Mouse (Mus musculus): ENCODE results near the gene Izumo1r. TPM values are rescaled to one million over a fixed set of nuclear protein-coding genes. Genes with fewer than 3 reads are reported as not detected.

Gene Izumo1r
- polyA plus RNA-seq, 1 experiment from 2014 or later: not detected

DNA sequence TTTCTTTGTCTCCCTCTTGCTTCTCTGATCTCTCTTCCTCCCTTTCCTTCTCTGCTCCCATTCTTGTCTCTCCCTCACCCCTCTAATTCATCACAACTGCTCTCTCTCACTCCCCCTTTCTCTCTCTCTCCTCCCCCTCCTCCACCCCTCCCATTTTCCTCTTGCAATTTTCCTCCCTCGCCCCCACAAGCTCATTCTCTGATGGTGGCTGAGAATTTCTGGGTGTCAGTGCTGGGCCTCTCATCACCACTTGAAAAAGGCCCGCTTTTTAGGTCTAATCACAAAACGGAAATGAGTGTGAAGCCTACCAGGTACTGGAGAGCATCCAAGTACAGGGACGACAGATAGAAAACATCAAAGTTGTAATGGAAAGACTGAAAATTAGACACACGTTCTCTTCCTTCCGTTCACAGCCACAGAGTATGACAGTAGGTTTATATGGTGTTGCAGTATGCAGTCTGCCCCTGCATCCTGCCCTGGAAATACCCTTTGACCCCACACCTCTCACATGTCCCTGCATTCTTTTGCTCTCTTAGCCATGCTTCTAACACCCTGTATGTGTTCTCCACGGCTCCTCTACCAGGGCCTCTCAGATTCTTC lies 4.2 kb upstream of the Izumo1r start:
- WGBS: 45% methylated on average over 7 of the region's 7 CpGs
- no peaks in the 10 kb centered on the region for H3K27me3 ChIP-seq (ENCODE audit: insufficient read depth, low read length)
- no peak overlapping the region for H3K9ac ChIP-seq (replicated peaks; ENCODE audit: low read length)
- no peaks in the 10 kb centered on the region for H3K36me3 ChIP-seq (ENCODE audit: insufficient read depth, low read length)
- H3K9me3 ChIP-seq (ENCODE audit: low read length): no peaks in the 10 kb centered on the region
- peaks cover 12% of the 10 kb centered on the region; the same call in 1 of the 2 replicates for H3K4me1 ChIP-seq (ENCODE audit: insufficient read depth, low read length)
- H3K4me3 ChIP-seq (ENCODE audit: low read length): no peak overlapping the region
- ATAC-seq (ENCODE audit: low FRiP score, low TSS enrichment): no peak
- no peak overlapping the region for H3K4me2 ChIP-seq (replicated peaks; ENCODE audit: low read depth, low read length)
- no peak overlapping the region for H3K27ac ChIP-seq (ENCODE audit: low read length)

- Histone ChIP-seq H3K4me1 (ENCODE audit: insufficient read depth, low read length) (peaks cover 12% of the 10 kb centered on the region; the same call in 1 of the 2 replicates), H3K9ac (replicated peaks; ENCODE audit: low read length) (no peak overlapping the region), H3K4me2 (replicated peaks; ENCODE audit: low read depth, low read length) (no peak overlapping the region), H3K36me3 (ENCODE audit: insufficient read depth, low read length) (no peaks in the 10 kb centered on the region), H3K27me3 (ENCODE audit: insufficient read depth, low read length) (no peaks in the 10 kb centered on the region), H3K9me3 (ENCODE audit: low read length) (no peaks in the 10 kb centered on the region), H3K27ac (ENCODE audit: low read length) (no peak overlapping the region), H3K4me3 (ENCODE audit: low read length) (no peak overlapping the region)
- no peak for ATAC-seq (ENCODE audit: low FRiP score, low TSS enrichment)
- WGBS: 51% methylated on average over 3 of the region's 3 CpGs
Measured at GRCm38 (mm10) chr9:14905956-14906355, 2.2 kb upstream of the Izumo1r start.

GRCm38 (mm10) chr9:14904741-14905475 lies 1.2 kb upstream of the Izumo1r start:
- H3K4me3 ChIP-seq (ENCODE audit: low read length): no peak overlapping the region
- no peaks in the 10 kb centered on the region for H3K9me3 ChIP-seq (ENCODE audit: low read length)
- H3K9ac ChIP-seq (replicated peaks; ENCODE audit: low read length): no peak overlapping the region
- no peak overlapping the region for H3K27ac ChIP-seq (ENCODE audit: low read length)
- WGBS: 33% methylated on average over 9 of the region's 9 CpGs
- ATAC-seq (ENCODE audit: low FRiP score, low TSS enrichment): no peak
- H3K4me1 ChIP-seq (ENCODE audit: insufficient read depth, low read length): peaks cover 12% of the 10 kb centered on the region; the same call in 1 of the 2 replicates
- H3K27me3 ChIP-seq (ENCODE audit: insufficient read depth, low read length): no peaks in the 10 kb centered on the region
- no peak overlapping the region for H3K4me2 ChIP-seq (replicated peaks; ENCODE audit: low read depth, low read length)
- no peaks in the 10 kb centered on the region for H3K36me3 ChIP-seq (ENCODE audit: insufficient read depth, low read length)

DNA sequence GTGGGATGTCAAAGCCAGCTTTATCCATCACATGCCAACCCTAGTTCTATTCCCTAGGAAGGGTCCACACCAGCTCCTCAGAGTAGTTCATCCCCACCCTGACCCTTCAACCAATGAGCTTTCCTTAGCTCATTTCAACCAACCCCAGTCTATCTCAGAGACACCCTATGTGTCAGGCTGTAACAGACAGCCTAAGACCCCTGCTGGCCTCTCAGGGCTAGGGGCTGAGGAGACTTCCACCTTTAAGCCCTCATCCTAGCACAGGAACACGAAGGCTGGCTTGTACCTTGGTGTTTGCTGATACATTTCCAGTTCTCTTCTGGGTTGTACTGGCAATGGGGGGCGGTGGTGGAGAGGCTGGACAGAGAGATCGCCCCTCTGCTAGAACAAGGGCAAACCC lies 743 bp downstream of the Izumo1r start:
- Histone ChIP-seq H3K27me3 (ENCODE audit: insufficient read depth, low read length) (no peaks in the 10 kb centered on the region), H3K4me2 (replicated peaks; ENCODE audit: low read depth, low read length) (no peak overlapping the region), H3K36me3 (ENCODE audit: insufficient read depth, low read length) (no peaks in the 10 kb centered on the region), H3K4me1 (ENCODE audit: insufficient read depth, low read length) (peaks cover 12% of the 10 kb centered on the region; the same call in 1 of the 2 replicates), H3K9ac (replicated peaks; ENCODE audit: low read length) (no peak overlapping the region), H3K9me3 (ENCODE audit: low read length) (no peaks in the 10 kb centered on the region), H3K4me3 (ENCODE audit: low read length) (no peak overlapping the region), H3K27ac (ENCODE audit: low read length) (no peak overlapping the region)
- ATAC-seq (ENCODE audit: low FRiP score, low TSS enrichment): no peak
- 92% methylated on average over 3 of the region's 3 CpGs for WGBS

DNA sequence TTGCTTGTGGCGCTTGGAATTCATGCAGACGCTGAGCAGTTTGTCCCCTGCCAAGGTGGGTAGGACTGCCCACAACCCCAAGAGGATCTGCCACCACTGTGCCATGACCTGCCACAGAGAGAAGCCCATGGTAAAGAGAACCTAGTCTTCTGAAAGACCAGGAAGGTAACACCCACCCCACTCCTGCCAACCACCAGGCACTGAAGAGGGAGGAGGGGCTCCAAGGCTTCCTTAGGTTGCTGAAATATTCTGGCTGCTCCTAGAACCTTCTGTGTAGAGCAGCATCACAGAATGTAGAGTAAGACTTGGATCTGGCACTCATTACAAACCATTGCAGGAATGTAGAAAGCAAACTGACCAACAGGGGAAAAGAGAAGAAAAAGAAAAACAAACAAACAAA lies 1.3 kb downstream of the Izumo1r start:
- ATAC-seq (ENCODE audit: low FRiP score, low TSS enrichment): no peak
- WGBS: 85% methylated on average over 2 of the region's 2 CpGs

GRCm38 (mm10) chr9:14901757-14902156 lies 2.0 kb downstream of the Izumo1r start:
- no peaks in the 10 kb centered on the region for H3K36me3 ChIP-seq (ENCODE audit: insufficient read depth, low read length)

More for the DNA sequence above, 1.3 kb downstream of the Izumo1r start:
- Histone ChIP-seq H3K9ac (replicated peaks; ENCODE audit: low read length) (no peak overlapping the region), H3K27ac (ENCODE audit: low read length) (no peak overlapping the region), H3K4me1 (ENCODE audit: insufficient read depth, low read length) (peaks cover 9% of the 10 kb centered on the region; the same call in 1 of the 2 replicates), H3K36me3 (ENCODE audit: insufficient read depth, low read length) (no peaks in the 10 kb centered on the region), H3K4me2 (replicated peaks; ENCODE audit: low read depth, low read length) (no peak overlapping the region), H3K4me3 (ENCODE audit: low read length) (no peak overlapping the region), H3K27me3 (ENCODE audit: insufficient read depth, low read length) (no peaks in the 10 kb centered on the region), H3K9me3 (ENCODE audit: low read length) (no peaks in the 10 kb centered on the region)

DNA sequence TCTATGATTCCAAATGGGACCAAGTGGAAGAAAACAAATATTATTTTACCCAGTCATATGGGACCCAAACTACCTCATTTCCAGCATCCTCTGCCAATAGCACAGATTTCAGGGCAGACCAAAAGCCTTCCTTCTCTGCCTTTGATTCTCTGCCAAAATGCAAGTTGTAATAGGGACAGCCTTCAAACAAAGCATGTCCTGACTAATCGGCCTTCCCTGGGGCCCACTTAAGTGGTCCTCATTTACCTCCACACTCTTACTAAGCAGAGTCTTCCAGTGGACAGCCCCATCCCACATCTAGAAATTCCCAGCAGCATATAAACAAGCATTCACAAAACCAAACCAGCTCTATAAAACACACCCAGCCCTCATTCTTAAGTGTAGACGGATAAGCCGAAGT lies 6.6 kb downstream of the Izumo1r start:
- 76% methylated on average over 3 of the region's 3 CpGs for WGBS
- H3K36me3 ChIP-seq (ENCODE audit: insufficient read depth, low read length): no peaks in the 10 kb centered on the region

More at GRCm38 (mm10) chr9:14901757-14902156, 2.0 kb downstream of the Izumo1r start:
- WGBS: 50% methylated on average over 7 of the region's 7 CpGs
- Histone ChIP-seq H3K27me3 (ENCODE audit: insufficient read depth, low read length) (no peaks in the 10 kb centered on the region), H3K4me1 (ENCODE audit: insufficient read depth, low read length) (peaks cover 6% of the 10 kb centered on the region; the same call in 1 of the 2 replicates), H3K9me3 (ENCODE audit: low read length) (no peaks in the 10 kb centered on the region), H3K4me2 (replicated peaks; ENCODE audit: low read depth, low read length) (no peak overlapping the region), H3K9ac (replicated peaks; ENCODE audit: low read length) (no peak overlapping the region), H3K4me3 (ENCODE audit: low read length) (no peak overlapping the region), H3K27ac (ENCODE audit: low read length) (no peak overlapping the region)
- ATAC-seq (ENCODE audit: low FRiP score, low TSS enrichment): no peak

DNA sequence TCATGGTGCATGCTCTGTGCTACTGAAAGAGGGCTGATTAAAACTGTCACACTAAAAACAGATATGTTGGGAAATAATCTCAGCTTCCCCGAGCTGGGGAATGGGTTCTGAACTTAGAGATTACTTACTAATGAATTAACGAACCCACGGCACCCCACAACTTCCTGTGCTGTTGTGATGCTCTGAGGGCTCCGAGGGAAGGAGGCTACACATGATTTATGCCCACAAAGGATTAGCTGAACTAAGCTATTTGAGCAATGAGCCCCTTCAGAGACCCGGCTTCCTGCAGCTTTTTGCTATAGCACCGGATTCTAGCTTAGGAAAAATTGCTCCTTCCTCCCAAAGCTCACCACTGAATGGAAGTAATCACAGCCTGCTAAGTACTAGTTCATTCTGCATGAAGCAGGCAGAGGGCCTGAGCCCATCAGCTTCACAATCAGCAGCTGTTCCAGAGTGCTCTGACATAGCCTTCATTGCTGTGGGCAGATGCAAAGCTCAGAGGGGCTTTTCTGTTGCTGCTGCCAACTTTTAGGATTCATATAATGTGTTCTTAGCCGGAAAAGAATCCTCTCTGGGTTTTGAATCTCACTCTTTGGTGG lies 8.4 kb downstream of the Izumo1r start:
- ATAC-seq (ENCODE audit: low FRiP score, low TSS enrichment): no peak
- Histone ChIP-seq H3K4me3 (ENCODE audit: low read length) (no peak overlapping the region), H3K9ac (replicated peaks; ENCODE audit: low read length) (no peak overlapping the region), H3K9me3 (ENCODE audit: low read length) (peaks cover 3% of the 10 kb centered on the region; the same call in 1 of the 2 replicates), H3K27ac (ENCODE audit: low read length) (no peak overlapping the region), H3K4me1 (ENCODE audit: insufficient read depth, low read length) (0 out of 2 replicates have a peak, but pooled peaks cover 3% of the 10 kb centered on the region), H3K36me3 (ENCODE audit: insufficient read depth, low read length) (no peaks in the 10 kb centered on the region), H3K4me2 (replicated peaks; ENCODE audit: low read depth, low read length) (no peak overlapping the region), H3K27me3 (ENCODE audit: insufficient read depth, low read length) (no peaks in the 10 kb centered on the region)
- 42% methylated on average over 7 of the region's 7 CpGs for WGBS

More for the DNA sequence above, 6.6 kb downstream of the Izumo1r start:
- peaks cover 3% of the 10 kb centered on the region; the same call in 1 of the 2 replicates for H3K9me3 ChIP-seq (ENCODE audit: low read length)
- H3K27ac ChIP-seq (ENCODE audit: low read length): no peak overlapping the region
- no peak overlapping the region for H3K4me3 ChIP-seq (ENCODE audit: low read length)
- no peak overlapping the region for H3K9ac ChIP-seq (replicated peaks; ENCODE audit: low read length)
- 0 out of 2 replicates have a peak, but pooled peaks cover 3% of the 10 kb centered on the region for H3K4me1 ChIP-seq (ENCODE audit: insufficient read depth, low read length)
- no peaks in the 10 kb centered on the region for H3K27me3 ChIP-seq (ENCODE audit: insufficient read depth, low read length)
- H3K4me2 ChIP-seq (replicated peaks; ENCODE audit: low read depth, low read length): no peak overlapping the region
- no peak for ATAC-seq (ENCODE audit: low FRiP score, low TSS enrichment)

- WGBS: 80% methylated on average over 3 of the region's 3 CpGs
- 0 out of 2 replicates have a peak, but pooled peaks cover 3% of the 10 kb centered on the region for H3K4me1 ChIP-seq (ENCODE audit: insufficient read depth, low read length)
- ATAC-seq (ENCODE audit: low FRiP score, low TSS enrichment): no peak
- H3K36me3 ChIP-seq (ENCODE audit: insufficient read depth, low read length): no peaks in the 10 kb centered on the region
- no peak overlapping the region for H3K27ac ChIP-seq (ENCODE audit: low read length)
- peaks cover 3% of the 10 kb centered on the region; the same call in 1 of the 2 replicates for H3K9me3 ChIP-seq (ENCODE audit: low read length)
- H3K4me3 ChIP-seq (ENCODE audit: low read length): no peak overlapping the region
- H3K9ac ChIP-seq (replicated peaks; ENCODE audit: low read length): no peak overlapping the region
- no peaks in the 10 kb centered on the region for H3K27me3 ChIP-seq (ENCODE audit: insufficient read depth, low read length)
- no peak overlapping the region for H3K4me2 ChIP-seq (replicated peaks; ENCODE audit: low read depth, low read length)
Measured at GRCm38 (mm10) chr9:14894628-14895027, 9.1 kb downstream of the Izumo1r start.
